Mouse (Mus musculus) erythroblast, embryonic 14.5 days (primary cell): ENCODE data around the gene Cep41. TPM values are rescaled to one million over a fixed set of nuclear protein-coding genes. Genes with fewer than 3 reads are reported as not detected.

ENCODE experiments used
- H3K27me3 ChIP-seq: 2 replicates; pipeline ENCODE4 v1.6.1; 2012; ENCODE audit warnings: inconsistent platforms; ENCODE audit not compliant: control insufficient read depth
- H3K36me3 ChIP-seq: 2 replicates; pipeline ENCODE4 v1.6.1; 2012; ENCODE audit warnings: mild to moderate bottlenecking, inconsistent platforms; ENCODE audit not compliant: control insufficient read depth
- H3K4me1 ChIP-seq: 2 replicates; pipeline ENCODE4 v1.6.1; 2012; ENCODE audit warnings: inconsistent platforms; ENCODE audit not compliant: control insufficient read depth
- H3K4me3 ChIP-seq: replicated peaks from 2 replicates; pipeline ENCODE3; 2012; ENCODE audit warnings: moderate library complexity, mild to moderate bottlenecking, inconsistent platforms
- H3K9me3 ChIP-seq: 2 replicates; pipeline ENCODE4 v1.6.1; 2012; ENCODE audit warnings: low read length, inconsistent platforms, mixed read lengths; ENCODE audit not compliant: control insufficient read depth
- GATA1 ChIP-seq: IDR thresholded peaks from 2 replicates; pipeline ENCODE4 v1.6.1; 2012; ENCODE audit warnings: low read length, inconsistent platforms, mixed read lengths
- TAL1 ChIP-seq: IDR thresholded peaks from 3 replicates; pipeline ENCODE4 v1.6.1; 2012; ENCODE audit warnings: low read length, inconsistent platforms, mixed read lengths
- polyA plus RNA-seq: library from polyadenylated mRNA; stranded (reverse); fragments of >175 nt; gene quantifications from 2 replicates; pipeline ENCODE4 v1.2.3, GENCODE M21; 2012

Cep41 gene
- polyA plus RNA-seq, 1 experiment: 1.3 TPM

DNA sequence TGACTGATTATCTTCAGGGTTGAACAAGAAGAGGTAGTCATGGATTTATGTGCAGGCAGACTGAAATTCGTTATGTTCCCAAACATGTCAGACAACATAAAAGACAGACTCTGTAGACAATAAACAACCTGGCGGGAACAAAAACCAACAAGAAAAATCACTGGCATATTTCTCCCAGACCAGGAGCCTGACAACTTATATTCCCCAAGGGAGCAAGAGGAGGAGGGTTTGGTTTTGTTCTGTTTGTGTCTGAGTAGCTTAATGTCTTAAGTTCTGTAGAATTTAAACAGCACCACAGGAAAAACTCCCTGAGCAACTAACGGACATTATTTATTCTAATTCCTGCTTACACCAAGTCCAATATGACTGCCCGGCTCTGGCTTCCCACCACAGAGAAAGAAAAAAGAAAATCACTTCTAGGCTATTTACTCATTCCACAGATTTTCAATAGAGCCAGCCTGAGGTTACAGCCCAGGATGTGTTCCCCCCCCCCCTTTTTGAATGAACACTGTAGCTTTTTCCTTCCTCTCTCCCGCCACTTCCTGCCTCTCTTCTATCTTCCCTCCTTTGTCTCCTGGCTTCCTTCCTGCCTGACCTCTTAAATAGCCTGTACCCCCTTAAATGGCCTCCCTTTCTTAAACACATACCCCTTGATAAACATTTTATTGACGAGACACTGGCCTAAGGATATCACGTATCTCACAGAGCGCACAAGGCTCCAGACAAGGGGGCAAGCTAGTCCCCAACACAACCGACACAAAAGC, 40.9 kb downstream of the Cep41 start:
- Histone ChIP-seq H3K27me3 (no peaks in the 10 kb centered on the region), H3K4me3 (no peak overlapping the region)

DNA sequence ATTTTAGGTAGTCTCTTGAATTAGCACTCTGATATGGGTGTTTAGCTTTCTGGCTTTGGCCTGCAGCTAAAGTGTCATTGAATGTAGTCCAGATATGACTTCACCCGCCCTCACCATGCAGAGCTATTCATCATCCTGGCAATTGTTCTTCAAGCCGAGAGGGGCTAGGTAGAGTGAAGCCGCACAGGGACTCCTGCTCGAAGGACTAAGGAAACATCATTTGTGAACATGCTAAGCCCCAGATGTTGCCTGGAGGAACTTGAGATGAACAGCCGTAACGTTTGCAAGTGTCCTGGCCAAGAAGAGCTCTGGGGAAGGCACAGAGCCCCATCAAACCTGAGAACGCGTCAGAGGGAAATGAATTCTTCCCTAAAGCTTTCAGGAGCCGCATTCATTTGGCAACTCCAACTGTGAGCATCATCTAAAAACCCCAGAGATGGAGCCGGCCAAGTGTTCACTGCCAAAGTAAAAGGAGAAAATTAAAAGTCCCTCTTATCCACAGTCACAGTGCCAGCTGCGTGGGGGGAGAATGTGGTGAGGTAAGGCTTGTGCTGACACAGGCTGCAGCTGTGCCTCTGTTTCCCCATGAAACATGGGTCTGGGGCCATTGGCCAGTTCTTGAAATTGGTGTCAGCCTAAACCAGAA, 43.8 kb downstream of the Cep41 start:
- Histone ChIP-seq H3K36me3 (no peaks in the 10 kb centered on the region), H3K4me1 (no peaks in the 10 kb centered on the region), H3K4me3 (no peak overlapping the region), H3K27me3 (no peaks in the 10 kb centered on the region), H3K9me3 (no peaks in the 10 kb centered on the region)
- TF ChIP-seq GATA1: no peak

More for the DNA sequence above, 40.9 kb downstream of the Cep41 start:
- H3K4me1 ChIP-seq: no peaks in the 10 kb centered on the region
- no peaks in the 10 kb centered on the region for H3K9me3 ChIP-seq
- peaks cover 3% of the 10 kb centered on the region; the same call in 1 of the 2 replicates for H3K36me3 ChIP-seq
- no peak for TF ChIP-seq TAL1
- TF ChIP-seq GATA1: no peak

DNA sequence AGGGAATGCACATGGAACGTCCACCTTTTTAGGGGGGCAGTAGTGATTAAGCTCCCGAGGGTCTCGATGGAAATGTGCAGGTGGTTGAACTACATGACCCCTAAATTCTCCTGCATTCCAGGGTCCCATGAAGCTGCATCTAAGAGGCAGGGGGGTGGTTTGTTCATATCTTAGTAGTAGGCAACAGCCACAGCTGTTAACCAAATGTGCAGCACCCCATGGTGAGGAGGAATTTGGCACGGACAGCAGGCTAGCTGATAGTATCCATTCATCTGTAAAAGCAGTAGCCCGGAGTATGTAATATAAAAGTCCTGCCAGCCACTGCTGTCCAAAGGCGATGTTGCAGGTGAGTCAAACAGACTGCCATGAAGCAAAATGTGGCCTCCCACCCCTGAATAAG, 48.2 kb downstream of the Cep41 start:
- Histone ChIP-seq H3K27me3 (no peaks in the 10 kb centered on the region), H3K4me1 (no peaks in the 10 kb centered on the region; the same call in 1 of the 2 replicates), H3K4me3 (no peak overlapping the region), H3K36me3 (no peaks in the 10 kb centered on the region), H3K9me3 (no peaks in the 10 kb centered on the region)
- TF ChIP-seq TAL1 (no peak), GATA1 (no peak)

DNA sequence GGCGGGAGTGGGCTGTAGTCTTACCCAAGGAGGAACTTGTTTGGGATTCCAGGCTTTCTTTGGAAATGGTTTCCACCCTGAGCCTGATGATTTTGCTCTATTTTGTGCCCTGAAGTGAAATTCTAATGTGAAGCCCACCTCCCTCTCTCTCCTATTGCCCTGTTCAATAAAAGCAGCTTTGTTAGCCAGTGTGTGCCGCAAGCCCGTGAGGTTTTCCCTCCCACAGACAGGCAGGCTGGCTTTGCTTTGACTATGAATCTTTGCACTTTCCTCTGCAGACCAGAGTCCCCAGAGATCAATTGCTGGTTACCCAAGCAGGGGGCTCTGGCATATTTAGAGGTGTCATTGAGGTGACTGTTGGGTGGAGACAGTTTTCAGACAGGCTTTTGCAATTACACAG, 49.1 kb downstream of the Cep41 start:
- Histone ChIP-seq H3K9me3 (no peaks in the 10 kb centered on the region), H3K4me3 (no peak overlapping the region), H3K27me3 (no peaks in the 10 kb centered on the region), H3K36me3 (no peaks in the 10 kb centered on the region), H3K4me1 (peaks cover under 1% of the 10 kb centered on the region; the same call in 1 of the 2 replicates)
- no peak for TF ChIP-seq TAL1
- no peak for TF ChIP-seq GATA1

DNA sequence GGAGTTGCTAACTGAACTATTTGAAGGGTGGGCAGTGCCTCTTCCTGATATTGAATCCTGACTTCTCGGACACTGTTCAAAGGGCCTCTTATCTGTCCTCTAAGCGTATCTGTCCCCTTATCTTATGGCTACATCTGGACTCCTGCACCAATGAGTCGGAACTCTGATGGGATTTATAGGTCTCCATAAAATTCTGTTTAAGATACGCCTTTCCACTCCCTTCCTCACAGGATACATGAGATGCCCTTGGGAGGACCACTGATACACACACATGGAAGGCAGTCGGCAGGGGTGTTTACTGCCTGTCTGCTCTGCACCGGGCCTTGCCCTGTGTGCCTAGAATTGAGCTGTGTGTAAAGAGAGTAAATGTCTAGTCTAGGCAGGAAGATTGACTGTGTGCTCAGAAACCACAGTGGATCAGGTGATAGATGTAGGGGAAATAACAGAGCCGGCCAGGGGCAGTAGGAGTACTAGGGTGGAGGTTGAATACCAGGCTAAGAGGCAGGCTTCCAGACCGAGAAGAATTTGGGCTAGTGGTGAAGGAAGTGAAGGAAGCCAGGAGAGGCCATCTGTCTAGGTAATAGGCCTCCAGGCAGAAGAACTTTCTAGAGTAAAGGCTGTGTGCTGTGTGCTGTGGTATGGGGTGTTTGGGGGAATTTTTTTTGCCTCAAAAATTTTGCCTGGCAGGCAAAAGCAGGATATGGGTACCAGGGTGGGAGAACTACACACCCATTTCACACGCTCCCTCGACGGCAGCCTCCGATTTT, 49.7 kb downstream of the Cep41 start:
- Histone ChIP-seq H3K27me3 (no peaks in the 10 kb centered on the region), H3K4me3 (no peak overlapping the region), H3K9me3 (no peaks in the 10 kb centered on the region), H3K36me3 (no peaks in the 10 kb centered on the region), H3K4me1 (peaks cover 6% of the 10 kb centered on the region)
- no peak for TF ChIP-seq TAL1
- TF ChIP-seq GATA1: no peak

DNA sequence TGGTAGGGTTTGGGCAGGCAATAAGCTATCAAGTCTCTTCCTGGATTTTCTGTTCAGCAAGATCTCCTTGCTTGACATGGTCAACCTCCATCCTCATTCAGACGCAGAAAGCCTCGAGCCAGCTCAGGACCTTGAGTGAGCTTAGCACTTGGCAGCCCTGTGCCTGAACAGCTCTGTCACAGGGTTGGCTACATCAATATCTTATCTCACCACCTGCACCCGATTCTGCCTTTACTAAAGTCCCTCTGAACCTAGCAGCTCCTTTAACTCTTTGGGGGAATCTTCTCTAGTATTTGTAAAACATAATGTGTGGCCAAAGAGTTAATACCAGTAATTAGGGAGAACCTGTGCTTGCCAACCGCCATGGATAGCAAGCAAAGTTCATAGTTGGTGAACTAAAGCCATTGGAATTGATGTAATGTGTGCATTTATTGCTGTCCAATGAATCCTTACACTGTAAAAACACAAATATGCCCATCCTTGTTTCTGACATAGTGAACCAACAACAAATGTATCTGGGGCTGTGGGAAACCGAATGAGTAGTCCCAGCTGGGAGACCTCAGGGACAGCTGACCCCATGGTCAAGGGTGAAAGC, 54.8 kb downstream of the Cep41 start, which contains the start of gene Cpa1:
Gene Cpa1, plus strand, starts transcription at position 545 of the 595 bp plus-strand sequence.
- Histone ChIP-seq H3K9me3 (no peaks in the 10 kb centered on the region), H3K4me3 (no peak within 1 kb of the TSS), H3K4me1 (peaks cover 14% of the 10 kb centered on the region), H3K36me3 (no peaks in the 10 kb centered on the region), H3K27me3 (no peaks in the 10 kb centered on the region)
- TF ChIP-seq TAL1: no peak
- TF ChIP-seq GATA1: no peak

DNA sequence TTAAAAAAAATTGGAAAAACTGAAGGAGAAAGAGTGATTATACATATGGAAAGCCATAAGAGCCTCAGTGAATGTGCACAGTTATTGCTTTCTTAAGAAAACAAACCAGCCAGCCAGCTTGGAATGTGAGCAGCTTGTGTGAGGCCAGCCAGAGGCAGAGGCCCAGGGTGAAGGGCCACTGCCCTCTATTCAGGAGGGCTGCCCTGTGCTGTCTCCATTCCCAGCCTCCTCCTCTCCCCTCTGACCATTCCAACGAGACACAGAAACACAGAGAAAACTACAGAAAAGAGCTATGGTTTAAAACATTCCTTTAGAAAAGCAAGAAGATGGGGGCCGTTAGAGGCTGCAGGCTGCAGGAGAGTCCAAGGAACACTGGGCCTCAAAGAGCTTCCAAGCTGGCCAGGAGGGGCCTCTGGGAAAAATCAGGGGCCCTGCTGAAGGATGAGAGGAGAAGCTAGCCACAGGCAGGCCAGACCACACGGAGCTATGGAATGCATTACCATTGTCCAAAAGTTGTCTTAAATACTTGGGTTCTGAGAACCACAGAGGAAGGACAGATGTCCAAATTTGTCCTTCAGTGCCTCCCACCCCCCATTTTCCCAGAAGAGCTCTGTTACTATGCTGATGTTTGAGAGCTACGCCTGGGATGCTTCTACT, 57.2 kb downstream of the Cep41 start:
- Histone ChIP-seq H3K27me3 (no peaks in the 10 kb centered on the region), H3K36me3 (no peaks in the 10 kb centered on the region), H3K4me3 (no peak overlapping the region), H3K9me3 (no peaks in the 10 kb centered on the region), H3K4me1 (peaks cover 14% of the 10 kb centered on the region)
- TF ChIP-seq GATA1 (no peak), TAL1 (no peak)

DNA sequence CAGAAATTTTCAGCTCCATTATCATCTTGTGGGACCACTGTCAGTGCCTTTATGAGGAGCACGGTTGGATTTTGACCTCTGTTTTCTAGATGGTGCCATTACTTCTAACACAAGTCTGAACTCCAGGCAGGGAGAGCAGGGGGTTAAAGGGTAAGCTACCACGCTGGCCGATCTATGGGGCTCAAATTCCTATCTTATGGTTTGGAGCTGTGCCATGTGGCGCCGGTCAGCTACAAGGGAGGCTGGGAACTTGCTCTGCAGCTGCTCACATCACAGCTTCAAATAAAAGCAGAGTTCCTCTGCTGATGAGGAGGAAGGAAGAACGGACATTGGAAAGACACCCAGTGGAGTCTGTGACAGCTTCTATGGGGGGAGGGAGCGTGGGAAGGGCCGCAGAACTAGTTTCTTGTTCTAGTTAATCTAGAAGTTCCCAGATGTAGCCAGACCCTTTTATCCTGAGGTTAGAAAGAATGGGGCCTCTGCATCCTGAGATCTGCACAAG, 58.1 kb downstream of the Cep41 start:
- Histone ChIP-seq H3K4me1 (peaks cover 14% of the 10 kb centered on the region), H3K27me3 (no peaks in the 10 kb centered on the region), H3K9me3 (no peaks in the 10 kb centered on the region), H3K36me3 (no peaks in the 10 kb centered on the region), H3K4me3 (no peak overlapping the region)
- TF ChIP-seq GATA1 (no peak), TAL1 (no peak)
